Mouse (Mus musculus) cerebellum, adult 2 months (tissue): ENCODE results near the gene Crybg2. TPM values are rescaled to one million over a fixed set of nuclear protein-coding genes. Genes with fewer than 3 reads are reported as not detected.
A peak's percentile ranks its signal among the peaks of the same experiment; 100 is the strongest.

ENCODE experiments used
- DNase-seq, 2 experiments: peaks; one replicate each; pipeline ENCODE4 v3.0.0; 2021
- H3K27ac ChIP-seq: fragments of 200-500 bp; 2 replicates; pipeline ENCODE4 v1.5.1; 2012; ENCODE audit warnings: low read length, control low read depth, inconsistent platforms; ENCODE audit not compliant: insufficient read depth
- H3K27me3 ChIP-seq: fragments of 200-500 bp; 2 replicates; pipeline ENCODE4 v1.6.1; 2012; ENCODE audit warnings: inconsistent platforms, mild to moderate bottlenecking, low read length, moderate library complexity; ENCODE audit not compliant: control insufficient read depth, insufficient read depth
- H3K4me1 ChIP-seq: fragments of 200-500 bp; 2 replicates; pipeline ENCODE4 v1.6.1; 2011; ENCODE audit warnings: low read length; ENCODE audit not compliant: control insufficient read depth, insufficient read depth
- H3K4me3 ChIP-seq: fragments of 200-500 bp; replicated peaks from 2 replicates; pipeline ENCODE3; 2011; ENCODE audit warnings: mild to moderate bottlenecking, low read depth, low read length, control low read depth; ENCODE audit not compliant: insufficient read depth
- CTCF ChIP-seq: fragments of 200-500 bp; IDR thresholded peaks from 2 replicates; pipeline ENCODE4 v1.5.1; 2011; ENCODE audit warnings: low read depth, mild to moderate bottlenecking, control low read depth, low read length, moderate library complexity, borderline replicate concordance; ENCODE audit not compliant: insufficient read depth
- POLR2A ChIP-seq: fragments of 200-500 bp; IDR thresholded peaks from 2 replicates; pipeline ENCODE4 v1.6.1; 2011; ENCODE audit warnings: low read length, control low read depth, borderline replicate concordance; ENCODE audit not compliant: insufficient read depth
- WGBS: fragments of 180-500 bp; shearing (Covaris S2); methylation state at CpG from one replicate; pipeline ENCODE4 v1.1.7; 2018; 5-methylcytosine and 5-hydroxymethylcytosine counted together
- polyA plus RNA-seq: library from polyadenylated mRNA; depleted of rRNA; stranded (reverse); fragments of >200 nt; gene quantifications from 2 replicates; pipeline ENCODE4 v1.2.3, GENCODE M21; 2012

Gene Crybg2
- polyA plus RNA-seq, 1 experiment: 0.65 TPM

DNA sequence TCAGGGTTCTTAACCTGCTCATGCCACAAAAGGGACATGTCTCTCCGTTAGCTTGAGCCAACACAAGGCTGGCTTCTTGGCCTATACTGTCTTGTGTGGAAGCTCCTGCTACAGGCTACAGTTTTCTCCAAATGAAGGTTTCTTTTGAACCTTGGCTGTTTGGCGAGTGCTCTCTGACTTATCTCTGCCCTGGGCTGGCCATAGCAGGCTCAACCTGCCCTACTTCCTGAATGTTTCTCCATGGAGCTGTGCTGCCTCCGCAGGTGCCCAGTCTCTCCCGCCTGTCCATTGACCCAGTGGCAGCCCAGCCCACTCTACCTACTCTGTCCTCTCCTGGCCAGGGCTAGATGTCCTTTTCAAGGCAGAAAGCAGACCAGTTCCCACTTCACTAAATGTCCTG, 60.3 kb downstream of the Crybg2 start:
- TF ChIP-seq CTCF (no peak), POLR2A (no peak)
- 88% methylated on average over 4 of the region's 4 CpGs for WGBS
- H3K4me1 ChIP-seq: peaks cover 9% of the 10 kb centered on the region
- H3K4me3 ChIP-seq: no peak overlapping the region
- no peak overlapping the region for H3K27ac ChIP-seq
- DNase-seq: no peak
- no peaks in the 10 kb centered on the region for H3K27me3 ChIP-seq

DNA sequence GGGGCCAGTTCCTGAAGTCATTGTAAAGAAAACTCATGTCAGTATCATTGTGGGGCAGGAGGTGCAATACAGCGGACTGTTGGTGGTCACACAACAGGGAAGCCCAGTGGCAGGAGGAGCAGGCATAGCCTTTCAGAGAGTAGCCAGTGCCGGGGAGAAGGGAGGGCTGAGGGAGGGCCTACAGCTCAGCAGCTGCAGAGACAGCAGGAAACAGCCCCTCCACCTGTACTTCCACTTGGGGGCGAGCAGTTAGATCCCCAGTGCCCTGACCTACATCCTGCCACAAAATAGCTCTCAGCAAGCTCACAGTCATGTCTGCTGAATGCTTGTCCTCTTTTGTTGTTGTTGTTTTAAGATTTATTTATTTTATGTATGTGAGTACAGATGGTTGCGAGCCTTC, 61.0 kb downstream of the Crybg2 start:
- Histone ChIP-seq H3K27me3 (no peaks in the 10 kb centered on the region), H3K4me1 (peaks cover 9% of the 10 kb centered on the region), H3K27ac (no peak overlapping the region), H3K4me3 (no peak overlapping the region)
- DNase-seq: no peak
- WGBS: 48% methylated on average over 4 of the region's 4 CpGs
- TF ChIP-seq POLR2A: no peak
- no peak for TF ChIP-seq CTCF

DNA sequence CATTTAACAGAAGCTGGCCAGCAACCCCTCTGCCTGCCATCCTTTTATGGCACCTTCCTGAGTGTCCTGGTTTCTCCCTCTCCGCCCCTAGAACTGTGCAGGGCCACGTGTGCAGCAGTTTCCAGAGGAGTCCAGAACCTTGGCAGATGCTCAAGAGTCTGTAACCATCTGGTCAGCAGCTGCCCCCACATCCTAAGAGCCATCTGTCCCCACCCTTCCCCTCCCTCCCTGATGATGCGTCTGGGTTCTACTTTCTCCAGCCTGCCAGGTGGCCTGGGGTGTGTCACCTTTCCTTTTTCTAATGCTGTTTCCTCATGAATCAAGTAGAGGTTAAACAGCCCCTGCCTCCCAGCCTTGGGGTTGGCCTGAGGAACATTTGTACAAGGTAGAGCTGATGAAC, 61.7 kb downstream of the Crybg2 start:
- Histone ChIP-seq H3K4me1 (peaks cover 9% of the 10 kb centered on the region), H3K27ac (no peak overlapping the region), H3K27me3 (no peaks in the 10 kb centered on the region), H3K4me3 (no peak overlapping the region)
- no peak for TF ChIP-seq POLR2A
- TF ChIP-seq CTCF: no peak
- WGBS: 44% methylated on average over 3 of the region's 3 CpGs
- DNase-seq: no peak

GRCm38 (mm10) chr4:134123147-134123546, 62.5 kb downstream of the Crybg2 start:
- TF ChIP-seq POLR2A: no peak
- no peak for TF ChIP-seq CTCF
- WGBS: 97% methylated on average over 6 of the region's 6 CpGs
- Histone ChIP-seq H3K27me3 (no peaks in the 10 kb centered on the region), H3K27ac (no peak overlapping the region), H3K4me3 (no peak overlapping the region), H3K4me1 (peaks cover 9% of the 10 kb centered on the region)
- DNase-seq: no peak

DNA sequence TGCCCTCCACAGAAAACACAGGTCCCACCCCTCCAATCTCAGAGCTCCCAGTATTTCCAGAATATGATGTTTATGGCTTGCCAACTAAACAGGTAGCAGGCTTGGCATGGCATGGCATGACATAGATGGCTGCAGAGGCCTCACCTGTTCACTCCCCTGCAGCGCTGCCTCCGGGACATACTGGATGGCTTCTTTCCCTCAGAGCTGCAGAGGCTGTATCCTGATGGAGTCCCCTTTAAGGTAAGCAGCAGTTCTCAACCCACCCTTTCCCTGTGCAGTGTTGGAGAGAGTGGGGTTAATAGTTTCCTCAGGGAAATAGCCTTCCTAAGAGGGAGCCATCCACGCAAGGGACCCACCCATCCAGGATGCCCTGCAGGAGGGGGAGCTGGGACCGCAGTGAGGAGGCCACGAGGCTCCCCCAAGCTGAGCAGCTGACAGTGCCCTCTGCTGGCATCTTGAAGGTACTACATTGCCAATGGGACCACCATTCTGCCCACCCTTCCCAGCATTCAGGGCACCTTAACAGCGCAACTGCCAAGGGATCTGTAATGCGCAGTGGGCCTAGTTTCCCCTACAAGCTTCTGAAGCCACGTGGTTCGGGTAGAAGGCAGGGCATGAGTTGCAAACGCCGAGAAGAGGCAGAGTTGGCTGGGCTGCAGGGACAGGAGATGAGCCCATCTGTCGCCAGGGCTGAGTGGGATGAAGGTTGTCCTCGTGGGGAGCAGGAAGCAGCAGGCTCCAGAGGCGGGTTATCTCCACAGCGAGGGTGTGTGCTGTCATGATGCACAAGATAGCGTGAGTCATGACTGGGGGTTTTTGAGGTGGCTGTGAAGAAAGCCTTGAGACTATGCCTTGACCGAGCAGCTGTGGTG, 63.3 kb downstream of the Crybg2 start:
- no peak overlapping the region for H3K4me3 ChIP-seq
- 14% methylated on average over 17 of the region's 17 CpGs for WGBS
- H3K27ac ChIP-seq: no peak overlapping the region
- peaks cover 9% of the 10 kb centered on the region for H3K4me1 ChIP-seq
- H3K27me3 ChIP-seq: no peaks in the 10 kb centered on the region
- DNase-seq: peak; percentile 65 to 72
- peak; percentile 89 for TF ChIP-seq CTCF
- no peak for TF ChIP-seq POLR2A

DNA sequence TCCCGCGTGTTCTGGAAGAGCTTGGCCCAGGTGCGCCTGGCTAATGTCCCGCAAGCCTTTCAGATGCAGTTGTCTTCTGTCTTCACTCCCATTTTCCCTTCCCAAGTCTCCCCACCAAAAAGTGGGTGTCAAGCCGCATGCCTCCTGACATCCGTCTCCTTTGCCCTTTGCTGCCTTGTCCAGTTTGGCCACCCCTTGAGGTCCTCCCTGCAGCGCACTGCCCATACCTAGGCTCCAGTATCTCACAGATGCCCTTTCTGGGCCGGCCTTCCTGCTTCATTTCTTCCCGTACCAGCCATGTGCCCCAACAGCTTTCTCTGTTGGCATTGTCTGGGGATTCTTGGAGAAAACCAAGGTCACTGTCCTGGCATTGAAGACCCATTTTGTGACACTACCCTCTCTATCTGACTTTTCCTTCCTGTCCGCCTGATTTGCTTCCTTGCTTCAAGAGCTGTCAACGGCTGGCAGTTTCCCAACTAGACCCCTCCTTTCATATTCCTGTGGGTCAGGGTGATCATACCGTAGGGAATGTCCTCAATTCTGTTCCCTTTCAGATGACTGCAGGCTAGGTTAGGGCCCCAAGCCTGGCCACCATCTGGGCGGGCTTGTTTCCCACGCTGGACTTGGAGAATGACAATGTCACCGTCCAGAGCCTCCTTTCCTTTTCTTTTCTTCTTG, 64.9 kb downstream of the Crybg2 start:
- H3K4me1 ChIP-seq: peaks cover 11% of the 10 kb centered on the region
- H3K27me3 ChIP-seq: no peaks in the 10 kb centered on the region
- DNase-seq: no peak
- H3K4me3 ChIP-seq: no peak overlapping the region
- no peak overlapping the region for H3K27ac ChIP-seq
- 83% methylated on average over 15 of the region's 15 CpGs for WGBS
- TF ChIP-seq POLR2A (no peak), CTCF (no peak)

GRCm38 (mm10) chr4:134126300-134127120, 65.9 kb downstream of the Crybg2 start:
- DNase-seq: no peak

GRCm38 (mm10) chr4:134127121-134127455, 66.5 kb downstream of the Crybg2 start:
- Histone ChIP-seq H3K4me1 (peaks cover 11% of the 10 kb centered on the region), H3K27me3 (no peaks in the 10 kb centered on the region), H3K4me3 (no peak overlapping the region), H3K27ac (no peak overlapping the region)
- no peak for DNase-seq
- no peak for TF ChIP-seq CTCF
- no peak for TF ChIP-seq POLR2A
- 78% methylated on average over 7 of the region's 7 CpGs for WGBS

More at GRCm38 (mm10) chr4:134126300-134127120, 65.9 kb downstream of the Crybg2 start:
- no peak overlapping the region for H3K4me3 ChIP-seq
- 85% methylated on average over 21 of the region's 21 CpGs for WGBS
- H3K4me1 ChIP-seq: peaks cover 11% of the 10 kb centered on the region
- H3K27ac ChIP-seq: no peak overlapping the region
- H3K27me3 ChIP-seq: no peaks in the 10 kb centered on the region
- no peak for TF ChIP-seq POLR2A
- no peak for TF ChIP-seq CTCF
